Mouse (Mus musculus) heart, postnatal 0 days (tissue): ENCODE measurements around the gene Rhoc.

Experiments
- CTCF ChIP-seq: IDR thresholded peaks from 2 replicates; pipeline ENCODE4 v1.5.1; 2016; ENCODE audit warnings: antibody characterized with exemption, control low read depth, low read depth
- EP300 ChIP-seq: IDR thresholded peaks from 2 replicates; pipeline ENCODE4 v1.6.1; 2016; ENCODE audit warnings: antibody characterized with exemption, low read depth

- no peak for TF ChIP-seq CTCF
- no peak for TF ChIP-seq EP300
Measured at GRCm38 (mm10) chr3:104741954-104742353, 46.2 kb upstream of the Rhoc start.
